Mouse (Mus musculus) small intestine, adult 2 months (tissue): Measurements from ENCODE around the gene Gm11114. TPM values are rescaled to one million over a fixed set of nuclear protein-coding genes. Genes with fewer than 3 reads are reported as not detected.

Experiments used
- H3K27ac ChIP-seq: fragments of 200-500 bp; 2 replicates; pipeline ENCODE4 v1.5.1; 2012; ENCODE audit warnings: low read depth, low read length, control low read depth, inconsistent platforms; ENCODE audit not compliant: insufficient read depth
- H3K27me3 ChIP-seq: fragments of 200-500 bp; 2 replicates; pipeline ENCODE4 v1.6.1; 2012; ENCODE audit warnings: mild to moderate bottlenecking, moderate library complexity, low read length, inconsistent platforms; ENCODE audit not compliant: control insufficient read depth, insufficient read depth
- H3K36me3 ChIP-seq: fragments of 200-500 bp; 2 replicates; pipeline ENCODE4 v1.6.1; 2012; ENCODE audit warnings: mild to moderate bottlenecking, low read length, control low read depth, inconsistent platforms; ENCODE audit not compliant: control insufficient read depth, insufficient read depth
- H3K4me1 ChIP-seq: fragments of 200-500 bp; 2 replicates; pipeline ENCODE4 v1.6.1; 2012; ENCODE audit warnings: low read length, inconsistent platforms, mixed read lengths; ENCODE audit not compliant: control insufficient read depth, insufficient read depth, insufficient read length
- H3K4me3 ChIP-seq: fragments of 200-500 bp; 2 replicates; pipeline ENCODE4 v1.5.1; 2012; ENCODE audit warnings: low read depth, mild to moderate bottlenecking, control low read depth, inconsistent platforms, low read length, moderate library complexity
- CTCF ChIP-seq: fragments of 200-500 bp; IDR thresholded peaks from 2 replicates; pipeline ENCODE4 v1.5.1; 2012; ENCODE audit warnings: low read depth, mild to moderate bottlenecking, control low read depth, inconsistent platforms, low read length, moderate library complexity, mixed read lengths; ENCODE audit not compliant: insufficient replicate concordance, insufficient read length; ENCODE audit errors: extremely low read depth
- POLR2A ChIP-seq: fragments of 200-500 bp; IDR thresholded peaks from 2 replicates; pipeline ENCODE4 v1.6.1; 2012; ENCODE audit warnings: low read depth, mild to moderate bottlenecking, control low read depth, inconsistent platforms, low read length, moderate library complexity
- WGBS: fragments of 180-500 bp; shearing (Covaris S2); methylation state at CpG from one replicate; pipeline ENCODE4 v1.1.7; 2018; 5-methylcytosine and 5-hydroxymethylcytosine counted together
- polyA plus RNA-seq: library from polyadenylated mRNA; depleted of rRNA; stranded (reverse); fragments of >200 nt; gene quantifications from 2 replicates; pipeline ENCODE4 v1.2.3, GENCODE M21; 2012; rRNA removed

The Gm11114 gene
- polyA plus RNA-seq, result not detected in 2 replicates

- WGBS, result 69% methylated on average over 6 of the region's 6 CpGs
- Histone ChIP-seq H3K27ac (no peak within 1 kb of the TSS), H3K4me3 (no peak within 1 kb of the TSS), H3K4me1 (no peaks in the 10 kb centered on the region), H3K36me3 (no peaks in the 10 kb centered on the region), H3K27me3 (no peaks in the 10 kb centered on the region)
- TF ChIP-seq CTCF (no peak), POLR2A (no peak)
These were observed at the start of gene Gm11114 for GRCm38 (mm10) chr9:85312473-85312872. TSS of gene Gm11114 (plus strand) at chr9:85312773.

- Histone ChIP-seq H3K27me3 (no peaks in the 10 kb centered on the region), H3K4me3 (no peak overlapping the region), H3K36me3 (no peaks in the 10 kb centered on the region), H3K4me1 (no peaks in the 10 kb centered on the region), H3K27ac (no peak overlapping the region)
- no peak for TF ChIP-seq CTCF
- TF ChIP-seq POLR2A, result no peak
- WGBS, result 43% methylated on average over 5 of the region's 5 CpGs
These were observed 45.7 kb upstream of the Gm11114 start for GRCm38 (mm10) chr9:85266847-85267246.

- no peaks in the 10 kb centered on the region for H3K27me3 ChIP-seq
- H3K4me3 ChIP-seq, result no peak overlapping the region
- H3K4me1 ChIP-seq, result no peaks in the 10 kb centered on the region
- TF ChIP-seq POLR2A (no peak), CTCF (no peak)
- 78% methylated on average over 2 of the region's 2 CpGs for WGBS
- H3K27ac ChIP-seq, result no peak overlapping the region
- no peaks in the 10 kb centered on the region for H3K36me3 ChIP-seq
These were observed 38.5 kb upstream of the Gm11114 start for GRCm38 (mm10) chr9:85274114-85274513.

GRCm38 (mm10) chr9:85302849-85303248 lies 9.7 kb upstream of the Gm11114 start:
- 73% methylated on average over 4 of the region's 4 CpGs for WGBS
- TF ChIP-seq CTCF, result no peak
- no peak for TF ChIP-seq POLR2A
- Histone ChIP-seq H3K36me3 (no peaks in the 10 kb centered on the region), H3K27me3 (no peaks in the 10 kb centered on the region), H3K27ac (no peak overlapping the region), H3K4me3 (no peak overlapping the region), H3K4me1 (no peaks in the 10 kb centered on the region)

GRCm38 (mm10) chr9:85303378-85303777 lies 9.2 kb upstream of the Gm11114 start:
- no peaks in the 10 kb centered on the region for H3K27me3 ChIP-seq
- 50% methylated on average over 3 of the region's 3 CpGs for WGBS
- no peaks in the 10 kb centered on the region for H3K4me1 ChIP-seq
- H3K27ac ChIP-seq, result no peak overlapping the region
- H3K36me3 ChIP-seq, result no peaks in the 10 kb centered on the region
- no peak overlapping the region for H3K4me3 ChIP-seq
- TF ChIP-seq POLR2A (no peak), CTCF (no peak)

GRCm38 (mm10) chr9:85316122-85316521 lies 3.5 kb downstream of the Gm11114 start:
- 29% methylated on average over 1 of the region's 1 CpGs for WGBS
- peaks cover 9% of the 10 kb centered on the region for H3K36me3 ChIP-seq
- H3K27me3 ChIP-seq, result no peaks in the 10 kb centered on the region
- no peak overlapping the region for H3K4me3 ChIP-seq
- TF ChIP-seq POLR2A, result no peak
- no peak for TF ChIP-seq CTCF
- no peaks in the 10 kb centered on the region; the same call in 1 of the 2 replicates for H3K4me1 ChIP-seq
- no peak overlapping the region for H3K27ac ChIP-seq

GRCm38 (mm10) chr9:85320167-85320951 lies 7.8 kb downstream of the Gm11114 start:
- TF ChIP-seq POLR2A, result no peak
- no peak for TF ChIP-seq CTCF
- peaks cover 35% of the 10 kb centered on the region for H3K36me3 ChIP-seq
- WGBS, result 78% methylated on average over 8 of the region's 8 CpGs
- no peak overlapping the region for H3K27ac ChIP-seq
- H3K4me1 ChIP-seq, result no peaks in the 10 kb centered on the region; the same call in 1 of the 2 replicates
- H3K27me3 ChIP-seq, result no peaks in the 10 kb centered on the region
- H3K4me3 ChIP-seq, result no peak overlapping the region
